Mouse (Mus musculus) neural tube, embryonic 10.5 days (tissue): ENCODE data around the gene Dysf.

Experiments
- DNase-seq: peaks from one replicate; pipeline ENCODE4 v3.0.0-alpha.2; 2017; ENCODE audit warnings: low spot score; ENCODE audit errors: extremely low spot score

The Dysf gene

GRCm38 (mm10) chr6:84111106-84111505 lies 102.7 kb downstream of the Dysf start:
- DNase-seq, result no peak

- DNase-seq, result no peak
These were observed 111.5 kb downstream of the Dysf start for GRCm38 (mm10) chr6:84119731-84120530.

DNA sequence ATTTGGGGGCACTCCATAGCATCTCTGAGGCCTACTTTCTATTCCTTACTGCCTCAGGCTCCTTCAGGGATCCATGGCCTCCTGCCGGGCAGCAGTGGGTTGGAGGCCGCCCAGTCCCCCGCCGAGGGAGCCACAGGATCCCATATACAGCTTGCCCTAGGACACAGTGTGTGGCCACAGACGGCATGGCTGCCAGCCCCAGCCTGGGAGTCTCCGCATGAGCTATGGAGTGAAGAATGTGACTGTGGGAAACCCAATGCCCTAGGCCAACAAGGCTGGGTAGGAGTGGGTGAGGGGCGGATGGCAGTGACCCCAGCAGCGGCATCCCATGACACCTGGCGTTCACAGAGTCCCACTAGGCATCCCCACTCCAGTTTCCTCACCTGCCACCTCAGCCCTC lies 116.2 kb downstream of the Dysf start:
- no peak for DNase-seq

GRCm38 (mm10) chr6:84125101-84125500 lies 116.7 kb downstream of the Dysf start:
- no peak for DNase-seq

GRCm38 (mm10) chr6:84128229-84128628 lies 119.8 kb downstream of the Dysf start:
- no peak for DNase-seq

DNA sequence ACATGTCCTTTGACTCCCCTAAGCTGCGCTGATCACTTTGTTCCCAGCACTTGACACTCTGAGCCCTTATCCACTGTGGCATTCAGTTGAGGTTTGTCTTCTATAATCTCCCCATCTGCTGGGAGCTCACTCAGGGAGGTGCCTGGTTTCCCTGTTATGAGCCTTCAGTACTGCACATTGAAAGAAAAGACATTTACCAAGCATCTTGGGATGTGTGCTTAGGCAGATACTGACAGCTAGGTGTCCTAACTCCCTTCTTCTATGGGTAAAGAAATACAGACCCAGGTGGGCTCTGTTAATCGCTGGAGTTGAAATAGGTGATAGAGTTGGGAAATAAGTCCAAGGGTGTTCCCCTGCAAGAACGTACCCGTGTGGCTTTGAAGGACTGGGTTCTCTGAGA lies 122.5 kb downstream of the Dysf start:
- DNase-seq, result no peak

GRCm38 (mm10) chr6:84131539-84131938 lies 123.1 kb downstream of the Dysf start:
- no peak for DNase-seq

DNA sequence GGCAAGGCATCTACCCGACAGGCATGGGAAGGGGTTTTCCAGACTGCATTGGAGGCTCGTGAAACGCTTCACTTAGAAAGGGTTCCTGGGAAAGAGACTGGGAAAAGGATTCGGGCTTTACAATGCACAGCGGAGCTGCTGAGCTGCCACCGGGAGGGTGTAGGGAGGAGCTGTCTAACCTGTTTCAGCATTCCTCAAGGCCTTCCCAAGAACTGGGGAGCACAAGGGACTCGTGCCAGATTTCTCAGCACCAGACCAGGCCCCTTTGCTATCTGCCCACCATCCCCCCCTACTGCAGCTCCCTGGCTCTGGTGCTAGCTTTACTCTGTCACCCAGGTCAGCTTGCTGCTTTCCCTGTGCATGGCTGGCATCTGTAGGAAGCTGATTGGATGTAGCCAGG lies 124.7 kb downstream of the Dysf start:
- no peak for DNase-seq

GRCm38 (mm10) chr6:84133996-84134721 lies 125.8 kb downstream of the Dysf start:
- peak; percentile 17 for DNase-seq

DNA sequence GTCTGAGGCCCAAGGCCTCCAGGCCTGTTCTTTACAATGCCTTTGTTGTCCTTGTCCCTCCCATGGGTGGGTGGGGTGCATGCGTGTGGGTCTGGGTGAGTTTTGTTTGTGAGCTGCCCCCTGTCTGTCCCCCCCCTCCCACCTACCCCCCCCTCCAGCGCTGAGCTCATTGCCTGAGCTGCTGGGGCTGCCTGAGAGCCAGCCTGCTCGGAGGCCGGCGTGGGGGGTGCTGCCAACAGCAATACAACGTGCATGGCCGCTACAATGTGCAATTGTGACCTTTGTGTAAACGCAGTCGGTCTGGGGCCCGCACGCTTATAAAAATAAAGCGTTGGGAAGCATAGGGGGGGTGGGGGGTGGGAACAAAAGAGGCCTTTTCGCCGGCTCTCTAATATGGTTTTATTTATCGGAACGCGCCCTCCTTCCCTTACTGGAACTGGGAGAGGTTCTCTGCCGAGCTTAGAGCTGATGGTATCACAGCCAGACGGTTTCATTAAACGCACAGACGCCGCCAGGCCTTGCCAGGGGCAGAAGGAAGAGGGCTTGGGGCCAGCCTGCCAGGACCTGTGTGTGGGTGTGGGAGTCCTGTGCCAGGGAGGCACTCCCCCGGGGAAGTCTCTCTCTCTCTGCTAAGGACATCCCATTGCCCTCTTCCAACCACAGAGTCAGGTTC lies 126.5 kb downstream of the Dysf start:
- peak; percentile 35 for DNase-seq

- DNase-seq, result no peak
These were observed 127.3 kb downstream of the Dysf start for GRCm38 (mm10) chr6:84135709-84136108.

GRCm38 (mm10) chr6:84136345-84136744 lies 128.0 kb downstream of the Dysf start:
- no peak for DNase-seq

- DNase-seq, result no peak
These were observed 131.5 kb downstream of the Dysf start for GRCm38 (mm10) chr6:84139932-84140331.

DNA sequence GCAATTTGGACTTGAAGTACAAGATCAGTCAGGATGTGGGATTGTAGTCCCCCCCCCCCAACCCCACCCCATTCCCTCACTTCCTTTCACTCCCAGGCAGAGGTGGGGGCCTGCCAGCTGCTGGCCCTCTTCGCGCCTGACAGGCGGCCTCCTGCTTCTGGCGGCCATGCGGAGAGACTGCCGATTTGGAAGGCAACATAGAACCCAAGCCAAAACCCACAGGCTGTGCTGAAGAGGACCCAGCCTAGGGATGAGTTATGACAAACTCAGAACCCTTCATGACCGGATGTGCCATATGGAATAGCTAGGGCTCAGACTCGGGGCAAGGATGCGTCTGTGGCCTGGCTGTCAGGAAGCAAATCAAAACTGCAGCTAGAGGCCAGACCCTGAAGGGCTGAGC lies 134.1 kb downstream of the Dysf start:
- no peak for DNase-seq

DNA sequence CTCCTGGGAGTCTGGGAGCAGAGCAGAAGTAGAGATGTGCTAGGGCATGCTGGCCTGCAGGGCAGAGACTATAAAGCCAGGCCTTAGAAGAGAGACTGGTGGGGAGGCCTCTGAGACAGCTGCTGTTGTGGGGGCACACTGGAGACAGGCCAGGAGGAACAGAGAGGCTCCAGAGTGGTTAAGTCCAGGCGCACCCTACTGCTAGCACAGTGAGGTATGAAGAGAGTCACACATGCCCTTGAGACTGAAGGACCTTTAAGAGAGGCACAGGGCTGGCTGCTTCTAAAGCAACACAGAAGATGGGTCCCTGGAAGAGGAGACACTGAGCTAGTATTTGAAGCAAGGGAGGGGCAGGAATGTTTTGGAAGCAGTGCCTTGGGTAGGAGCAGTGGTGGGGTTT lies 134.9 kb downstream of the Dysf start:
- DNase-seq, result no peak

GRCm38 (mm10) chr6:84144393-84144792 lies 136.0 kb downstream of the Dysf start:
- DNase-seq, result no peak

DNA sequence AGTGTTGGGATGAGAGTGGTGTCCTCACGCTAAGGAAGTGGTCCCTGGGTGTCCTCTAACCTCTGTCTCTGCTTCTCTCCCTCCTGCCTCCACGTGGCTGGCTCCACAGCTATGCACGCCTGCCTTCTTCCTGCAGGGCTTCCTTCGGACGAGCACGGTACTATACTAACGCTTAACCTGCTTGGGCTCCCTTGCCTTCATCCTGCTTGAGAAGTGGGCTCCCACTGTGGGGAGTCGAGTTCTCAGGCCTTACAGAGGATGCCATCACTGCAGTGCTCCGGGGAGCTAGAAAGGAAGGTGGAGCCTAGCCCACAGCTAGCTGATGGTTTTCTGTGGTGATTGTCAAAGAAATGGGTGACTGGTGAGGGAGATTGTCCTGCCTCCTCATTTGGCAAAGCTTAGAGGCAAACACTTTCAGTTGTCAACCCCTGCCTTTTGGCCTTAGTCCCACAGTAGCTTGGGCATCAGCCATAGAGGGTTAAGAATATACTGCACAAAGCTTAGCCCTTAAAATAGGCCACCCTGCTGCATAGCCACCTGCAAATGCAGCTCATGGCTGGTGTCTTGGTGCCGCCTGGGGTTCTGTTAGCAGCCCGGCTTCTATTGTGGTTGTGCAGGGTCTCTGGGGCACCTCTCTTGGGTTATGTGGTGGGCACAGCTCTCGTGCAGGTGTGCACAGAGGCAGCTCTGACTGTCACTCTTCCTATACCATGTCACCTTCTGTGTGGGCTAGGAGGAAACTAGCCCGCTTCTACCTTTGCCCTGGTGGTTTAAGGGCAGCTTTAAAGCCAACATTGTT lies 139.0 kb downstream of the Dysf start:
- no peak for DNase-seq

GRCm38 (mm10) chr6:84148470-84148869 lies 140.1 kb downstream of the Dysf start:
- DNase-seq, result no peak

GRCm38 (mm10) chr6:84154508-84154907 lies 146.1 kb downstream of the Dysf start:
- DNase-seq, result no peak

- DNase-seq, result no peak
These were observed 147.4 kb downstream of the Dysf start for GRCm38 (mm10) chr6:84155765-84156164.

GRCm38 (mm10) chr6:84156481-84157025 lies 148.2 kb downstream of the Dysf start:
- DNase-seq, result no peak
